Comparison of ENCODE assay signal across 14 mouse cellular contexts in the genomic region with DNA sequence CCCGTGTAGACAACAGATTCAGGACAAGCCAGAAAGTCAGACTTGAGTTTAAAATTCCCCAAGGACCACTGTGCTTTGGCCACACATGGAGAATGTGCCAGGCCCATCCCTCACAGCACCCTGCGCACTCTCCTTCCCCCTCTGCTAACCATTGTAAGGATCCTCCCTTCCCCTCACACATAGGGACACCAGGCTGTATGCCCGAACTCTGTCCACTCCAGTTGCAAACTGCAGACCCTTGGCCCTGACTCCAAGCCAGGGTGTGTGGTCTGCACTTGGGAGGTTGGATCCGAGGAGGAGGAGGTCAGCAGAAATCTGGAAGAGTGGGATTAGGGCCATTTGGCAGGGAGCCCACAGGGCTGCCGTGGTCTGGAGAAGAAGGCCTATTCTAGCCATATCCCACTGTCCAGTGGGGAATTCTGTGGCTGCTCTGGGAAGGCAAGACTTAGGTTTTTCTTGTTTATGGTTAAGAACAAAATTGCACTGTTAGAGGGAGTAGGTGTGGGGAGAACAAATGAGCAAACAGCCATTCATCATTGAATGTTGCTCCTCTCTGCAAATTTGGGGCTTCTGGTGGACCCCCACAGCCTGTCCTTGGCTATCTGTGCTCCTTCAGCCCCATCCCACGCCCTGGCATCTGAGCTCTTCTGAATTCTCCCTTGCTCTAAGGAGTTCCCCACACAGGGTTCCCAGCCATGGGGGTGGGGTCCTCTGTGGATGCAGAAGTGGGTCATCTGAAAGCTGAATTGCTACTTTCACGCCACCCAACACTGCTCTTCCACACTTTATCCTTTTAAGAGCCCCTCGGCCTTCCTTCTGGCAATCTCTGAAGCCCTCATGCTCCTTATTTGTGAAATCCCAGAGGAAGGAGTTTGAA.
DNase-seq lines count a peak whose midpoint lies in the region; ATAC-seq and TF ChIP-seq lines count a peak whose summit lies in the region.
"Had no signal": no experiment of that assay in that cellular context is flagged by ENCODE, and none has a peak within 500 bp of the region (broad histone marks: within the 10 kb centered on the region; RNA-seq: fewer than 3 reads in every experiment).

No protein-coding gene starts in this region.

- H3K9me3 ChIP-seq in kidney, embryonic 15.5 days (replicated peaks), result no peaks in the 10 kb centered on the region
- H3K9me3 ChIP-seq: forebrain, embryonic 12.5 days had no signal

- peak; percentile 24 to 32 for DNase-seq in cerebellum, postnatal 14 days
- no peak for DNase-seq in cerebellum, adult 2 months
- DNase-seq in kidney, adult 2 months, result peak; percentile 1
- peak; percentile 57 for DNase-seq in lung, postnatal 10 days
- no peak for DNase-seq in lung, postnatal 36 days
- peak; percentile 67 for DNase-seq in testis, postnatal 14 days (ENCODE audit: low spot score)
- no peak for DNase-seq in right cerebral cortex, adult 2 months (ENCODE audit: low spot score in 2 of 2)
- DNase-seq: adrenal gland, adult 8-10 months; cerebellum, postnatal 36 days; liver had no signal

- ATAC-seq in kidney, embryonic 15.5 days (replicated peaks; ENCODE audit: low FRiP score), result no peak; the same call in 1 of the 2 replicates

- no peak overlapping the region for H3K4me3 ChIP-seq in cerebellum, adult 2 months (replicated peaks; ENCODE audit: insufficient read depth, low read depth, low read length)
- no peak overlapping the region for H3K4me3 ChIP-seq in kidney, adult 2 months (ENCODE audit: insufficient read depth, low read depth, low read length)
- H3K4me3 ChIP-seq in kidney, embryonic 15.5 days (replicated peaks), result no peak overlapping the region
- H3K4me3 ChIP-seq: embryonic facial prominence, embryonic 13.5 days; forebrain, embryonic 12.5 days had no signal

- no peaks in the 10 kb centered on the region for H3K4me1 ChIP-seq in cerebellum, adult 2 months (ENCODE audit: control insufficient read depth, insufficient read depth, low read length)
- no peaks in the 10 kb centered on the region for H3K4me1 ChIP-seq in kidney, adult 2 months (ENCODE audit: control insufficient read depth, insufficient read depth, low read length)
- H3K4me1 ChIP-seq in kidney, embryonic 15.5 days, result no peaks in the 10 kb centered on the region
- H3K4me1 ChIP-seq: embryonic facial prominence, embryonic 13.5 days; forebrain, embryonic 12.5 days had no signal

- H3K36me3 ChIP-seq in kidney, adult 2 months (ENCODE audit: control insufficient read depth, insufficient read depth, low read length), result no peaks in the 10 kb centered on the region
- no peaks in the 10 kb centered on the region for H3K36me3 ChIP-seq in kidney, embryonic 15.5 days
- H3K36me3 ChIP-seq: embryonic facial prominence, embryonic 13.5 days; forebrain, embryonic 12.5 days had no signal

- H3K4me2 ChIP-seq in kidney, embryonic 15.5 days, result no peak overlapping the region
- H3K4me2 ChIP-seq: embryonic facial prominence, embryonic 13.5 days; forebrain, embryonic 12.5 days; hindbrain, embryonic 14.5 days had no signal

- H3K27me3 ChIP-seq in cerebellum, adult 2 months (ENCODE audit: control insufficient read depth, insufficient read depth, low read length), result no peaks in the 10 kb centered on the region
- H3K27me3 ChIP-seq in kidney, adult 2 months (replicated peaks; ENCODE audit: control insufficient read depth, insufficient read depth, low read length), result no peaks in the 10 kb centered on the region
- H3K27me3 ChIP-seq in kidney, embryonic 15.5 days, result no peaks in the 10 kb centered on the region
- H3K27me3 ChIP-seq: embryonic facial prominence, embryonic 13.5 days; forebrain, embryonic 12.5 days had no signal

- TF ChIP-seq CTCF in cerebellum, adult 2 months (IDR thresholded peaks at IDR 0.05; ENCODE audit: borderline replicate concordance, insufficient read depth, low read depth, low read length), result no peak
- no peak for TF ChIP-seq CTCF in kidney, adult 2 months (conservative IDR thresholded peaks at IDR 0.05; ENCODE audit: insufficient read depth, insufficient read length, low read depth, low read length)

- 48% methylated on average over 8 of the region's 8 CpGs for WGBS in cerebellum, adult 2 months
- WGBS in kidney, adult 2 months, result 65% methylated on average over 8 of the region's 8 CpGs
- 66% methylated on average over 8 of the region's 8 CpGs for WGBS in kidney, embryonic 15.5 days

- no peak overlapping the region for H3K27ac ChIP-seq in cerebellum, adult 2 months (ENCODE audit: insufficient read depth, low read length)
- H3K27ac ChIP-seq in kidney, adult 2 months (ENCODE audit: insufficient read depth, low read depth, low read length), result no peak overlapping the region
- H3K27ac ChIP-seq in kidney, embryonic 15.5 days, result no peak overlapping the region
- H3K27ac ChIP-seq: embryonic facial prominence, embryonic 13.5 days; forebrain, embryonic 12.5 days; hindbrain, embryonic 14.5 days had no signal

- H3K9ac ChIP-seq in kidney, embryonic 15.5 days, result no peak overlapping the region
- H3K9ac ChIP-seq: embryonic facial prominence, embryonic 13.5 days; forebrain, embryonic 12.5 days; hindbrain, embryonic 14.5 days had no signal

- no peak for TF ChIP-seq POLR2A in cerebellum, adult 2 months (IDR thresholded peaks at IDR 0.05; ENCODE audit: borderline replicate concordance, insufficient read depth, low read length)
- no peak for TF ChIP-seq POLR2A in kidney, adult 2 months (IDR thresholded peaks at IDR 0.05; ENCODE audit: low read depth, low read length)

Comparison
In these comparisons a context has a peak if more than half of its experiments do, and no peak if none do; other contexts are left out.
1. DNase-seq: peak in cerebellum, postnatal 14 days (2 of 2), kidney, adult 2 months (single experiment), lung, postnatal 10 days (single experiment) and testis, postnatal 14 days (single experiment); none in cerebellum, adult 2 months (0 of 2), lung, postnatal 36 days (single experiment) and right cerebral cortex, adult 2 months (0 of 2).